Mouse (Mus musculus) stomach, embryonic 16.5 days (tissue): ENCODE data around the gene Nobox. TPM values are rescaled to one million over a fixed set of nuclear protein-coding genes. Genes with fewer than 3 reads are reported as not detected.

Source experiments
- ATAC-seq: fragments of 200-750 bp; cut with Nextera tagmentation; 2 replicates; pipeline ENCODE4 v1.8.0; 2017; ENCODE audit warnings: moderate number of reproducible peaks, moderate TSS enrichment; ENCODE audit not compliant: insufficient read depth, low FRiP score
- H3K27ac ChIP-seq: fragments of 300-500 bp; sonication (generic); 2 replicates; pipeline ENCODE4 v1.5.1; 2014; ENCODE audit warnings: low read length
- H3K27me3 ChIP-seq: fragments of 300-500 bp; sonication (generic); 2 replicates; pipeline ENCODE4 v1.6.1; 2014; ENCODE audit warnings: low read length, control low read depth, mixed read lengths; ENCODE audit not compliant: control insufficient read depth, insufficient read depth
- H3K36me3 ChIP-seq: fragments of 300-500 bp; sonication (generic); 2 replicates; pipeline ENCODE4 v1.6.1; 2014; ENCODE audit warnings: low read length; ENCODE audit not compliant: control insufficient read depth, insufficient read depth
- H3K4me1 ChIP-seq: fragments of 300-500 bp; sonication (generic); 2 replicates; pipeline ENCODE4 v1.6.1; 2014; ENCODE audit warnings: low read length, control low read depth, mixed read lengths; ENCODE audit not compliant: control insufficient read depth, insufficient read depth
- H3K4me2 ChIP-seq: fragments of 300-500 bp; sonication (generic); 2 replicates; pipeline ENCODE4 v1.6.1; 2014; ENCODE audit warnings: low read depth, low read length, mixed read lengths
- H3K4me3 ChIP-seq: fragments of 300-500 bp; sonication (generic); replicated peaks from 2 replicates; pipeline ENCODE4 v1.5.1; 2014; ENCODE audit warnings: mild to moderate bottlenecking, low read length
- H3K9ac ChIP-seq: fragments of 300-500 bp; sonication (generic); 2 replicates; pipeline ENCODE4 v1.6.1; 2014; ENCODE audit warnings: low read length
- H3K9me3 ChIP-seq: fragments of 300-500 bp; sonication (generic); replicated peaks from 2 replicates; pipeline ENCODE4 v1.6.1; 2016; ENCODE audit warnings: low read length, control low read depth; ENCODE audit not compliant: control insufficient read depth
- WGBS: fragments of 180-500 bp; shearing (Covaris S2); extraction: QIAGEN DNeasy Blood & Tissue Kit; methylation state at CpG from one replicate; pipeline ENCODE4 v1.1.7; 2014; 5-methylcytosine and 5-hydroxymethylcytosine counted together
- polyA plus RNA-seq: library from polyadenylated mRNA; unstranded; fragments of >200 nt; fragmentation: Nextera tagmentation; extraction: Ambion mirVana; gene quantifications from 2 replicates; pipeline ENCODE4 v1.2.1, GENCODE M21; 2015

The Nobox gene
- not detected in 2 replicates for polyA plus RNA-seq

DNA sequence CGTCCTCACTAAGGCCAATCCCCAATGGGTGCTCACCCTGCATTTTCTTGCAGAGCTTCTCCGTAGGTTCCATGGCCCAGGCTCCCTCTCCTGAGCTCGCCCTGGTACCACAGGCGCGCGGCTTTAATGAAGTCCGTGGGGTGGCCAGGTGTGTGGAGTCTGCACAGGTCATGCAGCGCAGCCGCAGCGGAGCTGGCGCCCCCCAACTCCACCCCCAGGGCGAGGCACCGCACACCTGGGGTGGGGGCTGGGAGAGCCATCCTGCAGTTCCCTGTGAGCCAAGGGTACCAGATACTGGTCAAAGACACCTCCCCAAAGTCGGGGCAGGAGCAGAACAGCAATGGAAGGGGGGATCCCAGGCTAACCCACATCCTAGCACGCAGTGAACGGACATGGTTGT, at the start of gene Nobox:
Gene Nobox (minus strand): TSS at position 101 of the 400 bp plus-strand sequence.
- no peak within 1 kb of the TSS for H3K4me2 ChIP-seq
- no peaks in the 10 kb centered on the region for H3K9me3 ChIP-seq
- no peak within 1 kb of the TSS for H3K9ac ChIP-seq
- ATAC-seq: no peak; the same call in 1 of the 2 replicates
- no peaks in the 10 kb centered on the region for H3K36me3 ChIP-seq
- 65% methylated on average over 16 of the region's 16 CpGs for WGBS
- H3K4me1 ChIP-seq: no peaks in the 10 kb centered on the region
- no peak within 1 kb of the TSS for H3K4me3 ChIP-seq
- no peaks in the 10 kb centered on the region for H3K27me3 ChIP-seq
- 0 out of 2 replicates have a peak within 1 kb of the TSS, but pooled peaks have one; percentile 14 for H3K27ac ChIP-seq

DNA sequence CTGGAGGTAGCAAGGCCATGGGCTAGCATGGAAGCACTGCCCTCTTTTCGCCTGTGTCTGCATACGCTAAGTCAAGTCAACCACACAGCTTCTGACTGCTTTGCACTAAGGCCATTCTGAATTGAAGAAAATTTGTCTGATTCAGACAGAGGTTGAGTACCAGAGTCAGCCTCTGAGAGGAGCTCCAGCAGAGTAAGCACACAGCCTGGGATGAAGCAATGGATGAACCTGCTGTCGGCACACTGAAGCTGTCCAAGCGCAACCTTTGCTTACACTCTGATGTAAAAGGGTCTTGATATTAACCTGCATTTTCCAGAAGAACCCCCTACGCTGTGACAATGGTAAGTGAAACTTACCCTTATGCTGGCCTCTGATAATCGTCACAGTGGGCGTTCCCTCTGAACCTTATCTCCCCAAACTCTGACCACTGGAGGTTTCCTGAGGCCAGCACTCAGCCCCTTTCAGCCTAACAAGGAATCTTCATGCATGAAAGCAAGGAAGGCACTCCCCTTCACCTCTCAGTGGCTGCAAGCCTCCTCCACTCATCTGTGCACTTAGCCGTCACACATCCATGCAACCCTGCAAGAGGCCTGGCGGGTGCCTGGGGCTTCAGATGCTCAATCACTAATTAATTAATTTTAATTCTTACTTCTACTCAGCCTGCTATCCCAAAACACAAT, 45.3 kb upstream of the Nobox start:
- Histone ChIP-seq H3K27ac (no peak overlapping the region), H3K4me2 (no peak overlapping the region), H3K9ac (no peak overlapping the region), H3K36me3 (no peaks in the 10 kb centered on the region), H3K9me3 (no peaks in the 10 kb centered on the region), H3K4me3 (no peak overlapping the region), H3K4me1 (no peaks in the 10 kb centered on the region), H3K27me3 (no peaks in the 10 kb centered on the region)
- ATAC-seq: no peak
- 74% methylated on average over 9 of the region's 9 CpGs for WGBS

DNA sequence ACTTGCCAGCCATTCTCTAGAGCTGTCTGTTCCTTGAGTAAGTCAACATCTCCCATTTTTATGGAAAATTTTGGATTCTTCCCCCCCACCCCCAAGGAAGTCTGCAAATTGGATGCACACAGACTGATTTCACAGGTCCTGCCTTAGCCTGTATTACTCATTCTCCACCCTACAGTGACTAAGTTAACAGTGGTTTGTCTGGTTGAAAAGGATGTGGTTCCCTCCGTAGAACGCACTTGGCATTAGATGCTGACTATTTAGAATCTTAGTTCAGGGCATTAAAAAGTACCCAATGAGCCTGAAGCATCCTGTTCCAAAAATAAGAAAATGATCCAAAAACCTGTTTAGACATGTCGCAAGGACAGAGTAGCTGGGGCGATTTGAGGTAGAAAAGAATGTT, 44.1 kb upstream of the Nobox start:
- Histone ChIP-seq H3K27ac (no peak overlapping the region), H3K4me2 (no peak overlapping the region), H3K27me3 (no peaks in the 10 kb centered on the region), H3K9ac (no peak overlapping the region), H3K9me3 (no peaks in the 10 kb centered on the region), H3K36me3 (no peaks in the 10 kb centered on the region), H3K4me3 (no peak overlapping the region), H3K4me1 (no peaks in the 10 kb centered on the region)
- no peak for ATAC-seq
- WGBS: 91% methylated on average over 4 of the region's 4 CpGs

DNA sequence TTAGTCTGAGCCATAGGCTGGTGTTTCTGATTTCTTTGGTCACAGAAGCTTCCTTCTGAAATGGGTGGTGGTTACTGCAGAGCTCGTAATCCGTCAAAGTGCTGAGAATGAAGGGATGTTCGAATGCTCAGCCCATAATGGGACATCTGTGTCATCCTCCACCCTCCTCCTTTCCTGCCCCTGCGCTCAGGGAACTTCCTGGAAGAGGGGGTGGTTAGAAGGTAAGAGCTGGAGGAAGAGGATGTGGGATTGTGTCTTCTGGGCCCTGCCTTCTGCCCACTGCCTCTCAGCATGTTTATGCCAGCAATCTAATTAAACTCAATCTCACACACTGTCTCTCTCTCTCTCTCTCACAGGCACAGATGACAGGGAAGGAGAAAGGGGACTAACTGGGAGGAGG, 39.7 kb upstream of the Nobox start:
- no peaks in the 10 kb centered on the region for H3K4me1 ChIP-seq
- H3K4me2 ChIP-seq: no peak overlapping the region
- no peaks in the 10 kb centered on the region for H3K27me3 ChIP-seq
- no peak overlapping the region for H3K4me3 ChIP-seq
- ATAC-seq: no peak
- H3K9me3 ChIP-seq: no peaks in the 10 kb centered on the region
- no peak overlapping the region for H3K27ac ChIP-seq
- WGBS: 70% methylated on average over 4 of the region's 4 CpGs
- no peak overlapping the region for H3K9ac ChIP-seq
- no peaks in the 10 kb centered on the region for H3K36me3 ChIP-seq

DNA sequence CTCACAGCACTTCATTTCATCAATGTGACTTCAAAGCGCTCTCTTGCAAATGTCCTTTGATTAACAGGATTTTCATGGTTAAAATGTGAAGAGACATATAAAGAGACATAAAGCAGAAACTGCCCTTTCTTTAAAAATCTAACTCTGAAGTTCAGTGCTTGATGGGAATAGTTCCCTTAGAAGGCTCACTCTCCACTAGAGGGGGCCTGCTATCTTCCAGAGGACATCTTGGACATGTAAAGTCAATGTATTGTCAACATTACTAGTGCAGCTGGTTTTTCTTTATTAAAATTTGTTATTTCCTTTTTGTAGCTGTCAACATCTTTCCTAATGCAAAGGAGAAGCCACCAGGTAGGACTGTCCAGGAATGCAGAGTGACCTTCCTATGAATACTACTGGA, 38.3 kb upstream of the Nobox start:
- H3K4me3 ChIP-seq: no peak overlapping the region
- no peak for ATAC-seq
- 94% methylated on average over 1 of the region's 1 CpGs for WGBS
- H3K27ac ChIP-seq: no peak overlapping the region
- H3K4me1 ChIP-seq: no peaks in the 10 kb centered on the region
- no peak overlapping the region for H3K4me2 ChIP-seq
- no peaks in the 10 kb centered on the region for H3K36me3 ChIP-seq
- H3K27me3 ChIP-seq: no peaks in the 10 kb centered on the region
- no peaks in the 10 kb centered on the region for H3K9me3 ChIP-seq
- no peak overlapping the region for H3K9ac ChIP-seq

DNA sequence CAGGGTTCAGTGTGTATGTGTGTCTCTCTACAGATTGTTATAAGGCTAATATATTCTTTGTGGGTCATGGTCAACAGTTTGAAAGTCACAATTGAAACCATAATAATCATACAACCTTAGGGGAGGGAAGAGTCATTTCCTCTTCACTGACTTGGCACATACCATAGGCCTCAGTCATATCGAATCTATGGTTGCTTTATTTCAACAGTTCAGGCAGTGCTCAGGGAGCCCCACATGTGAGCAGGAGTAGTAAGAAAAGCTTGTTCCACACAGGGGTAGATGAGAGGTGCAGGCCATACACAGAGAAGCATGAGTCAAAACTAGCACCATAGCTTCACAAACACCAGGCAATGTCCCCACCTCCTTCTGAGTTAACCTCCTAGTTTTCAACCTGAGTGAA, 33.7 kb upstream of the Nobox start:
- no peaks in the 10 kb centered on the region for H3K36me3 ChIP-seq
- H3K4me1 ChIP-seq: peaks cover 8% of the 10 kb centered on the region; the same call in 1 of the 2 replicates
- H3K4me2 ChIP-seq: no peak overlapping the region
- H3K9ac ChIP-seq: no peak overlapping the region
- H3K4me3 ChIP-seq: no peak overlapping the region
- no peak overlapping the region for H3K27ac ChIP-seq
- 34% methylated on average over 1 of the region's 1 CpGs for WGBS
- H3K9me3 ChIP-seq: no peaks in the 10 kb centered on the region
- H3K27me3 ChIP-seq: no peaks in the 10 kb centered on the region
- ATAC-seq: no peak

DNA sequence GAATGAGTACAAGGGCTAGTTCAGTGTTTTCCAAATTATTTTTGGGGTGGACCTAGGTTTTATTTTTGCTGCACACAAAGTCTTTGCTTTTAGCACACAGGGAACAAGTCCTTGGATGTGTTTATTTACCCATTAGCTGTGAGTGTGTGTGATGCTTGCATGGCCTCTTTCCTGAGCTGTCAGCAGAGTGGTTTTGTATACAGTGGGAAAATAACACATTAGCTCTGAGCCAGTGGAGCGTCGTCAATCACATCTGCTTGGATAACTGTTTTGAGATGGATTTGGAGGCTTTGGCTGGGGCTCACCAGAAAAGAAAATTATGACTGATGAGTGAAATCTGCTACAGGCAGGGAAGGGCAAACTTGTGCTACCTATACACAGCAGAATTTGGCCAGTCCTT, 33.0 kb upstream of the Nobox start:
- Histone ChIP-seq H3K36me3 (no peaks in the 10 kb centered on the region), H3K4me2 (no peak overlapping the region)

DNA sequence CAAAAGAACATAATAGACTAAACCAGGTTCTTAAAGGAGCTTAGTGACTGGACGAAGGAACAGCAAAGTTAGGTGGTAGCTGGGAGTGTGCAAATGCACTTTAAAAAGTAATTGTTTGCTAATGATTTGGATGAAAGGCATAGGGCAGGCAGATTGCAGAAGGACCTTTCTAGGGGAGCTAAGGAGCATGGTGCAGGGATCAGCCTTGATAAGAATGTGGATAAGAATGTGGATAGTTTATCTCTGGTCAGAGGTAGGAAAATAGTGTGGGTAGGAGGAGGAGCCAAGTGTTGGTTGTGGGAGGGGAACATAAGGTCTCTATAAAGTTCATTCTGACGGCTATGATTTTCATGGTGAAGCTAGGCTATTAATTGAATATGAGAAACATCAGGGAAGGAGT, 29.4 kb upstream of the Nobox start:
- Histone ChIP-seq H3K9ac (no peak overlapping the region), H3K27ac (no peak overlapping the region), H3K9me3 (no peaks in the 10 kb centered on the region), H3K4me1 (peaks cover 8% of the 10 kb centered on the region; the same call in 1 of the 2 replicates), H3K4me2 (no peak overlapping the region), H3K27me3 (no peaks in the 10 kb centered on the region), H3K4me3 (no peak overlapping the region), H3K36me3 (no peaks in the 10 kb centered on the region)
- 36% methylated on average over 2 of the region's 2 CpGs for WGBS
- ATAC-seq: peak; percentile 61; the same call in 1 of the 2 replicates

More for the DNA sequence above, 33.0 kb upstream of the Nobox start:
- Histone ChIP-seq H3K27ac (no peak overlapping the region), H3K9me3 (no peaks in the 10 kb centered on the region), H3K9ac (no peak overlapping the region), H3K27me3 (no peaks in the 10 kb centered on the region), H3K4me1 (peaks cover 8% of the 10 kb centered on the region; the same call in 1 of the 2 replicates), H3K4me3 (no peak overlapping the region)
- ATAC-seq: no peak
- WGBS: 33% methylated on average over 2 of the region's 2 CpGs

DNA sequence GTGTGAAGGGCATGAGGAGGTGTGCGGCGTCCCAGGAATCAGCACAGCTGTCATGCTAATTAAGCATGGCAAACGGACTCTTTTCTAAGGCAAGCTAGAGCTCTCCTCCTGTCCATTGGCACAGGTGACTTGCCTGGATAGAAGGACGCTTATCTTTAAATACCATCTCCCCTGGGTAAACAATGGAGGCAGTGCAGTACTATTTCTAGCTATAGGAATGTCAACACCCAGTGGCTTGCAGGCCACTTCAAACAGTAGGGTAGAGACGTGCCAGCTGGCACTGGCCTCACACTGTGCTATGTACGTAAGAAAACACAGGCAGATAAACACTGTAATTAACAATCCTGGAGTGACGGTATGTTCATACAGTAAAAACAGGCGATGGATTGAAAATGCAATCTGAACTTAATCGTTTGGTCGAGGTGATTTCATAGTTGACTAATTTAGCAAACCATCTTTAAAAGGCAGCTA, 28.2 kb upstream of the Nobox start:
- H3K36me3 ChIP-seq: no peaks in the 10 kb centered on the region
- no peak overlapping the region for H3K4me3 ChIP-seq
- peak; percentile 91 for ATAC-seq
- WGBS: 31% methylated on average over 10 of the region's 10 CpGs
- no peak overlapping the region for H3K4me2 ChIP-seq
- H3K4me1 ChIP-seq: peaks cover 7% of the 10 kb centered on the region; the same call in 1 of the 2 replicates
- H3K27me3 ChIP-seq: no peaks in the 10 kb centered on the region
- no peak overlapping the region for H3K27ac ChIP-seq
- H3K9me3 ChIP-seq: no peaks in the 10 kb centered on the region
- H3K9ac ChIP-seq: no peak overlapping the region
